Mouse (Mus musculus) heart, adult 18-20 months (tissue): ENCODE measurements around the gene Jup. TPM values are rescaled to one million over a fixed set of nuclear protein-coding genes. Genes with fewer than 3 reads are reported as not detected.
"Not testable (repeated sequence)": the region's sequence is repeated elsewhere in the genome, so short reads cannot be mapped to it uniquely, and the experiment has no call there.

ENCODE experiments used
- DNase-seq, 2 experiments: peaks; one replicate each; pipeline ENCODE4 v3.0.0; 2021 to 2022; ENCODE audit warnings: mixed read lengths in 1 of 2
- total RNA-seq, 2 experiments: library from RNA; stranded (reverse); gene quantifications; 2 replicates each; pipeline ENCODE4 v1.2.3; 2021

Gene Jup
- total RNA-seq, 2 experiments from 2014 or later, result 208 to 239 TPM

DNA sequence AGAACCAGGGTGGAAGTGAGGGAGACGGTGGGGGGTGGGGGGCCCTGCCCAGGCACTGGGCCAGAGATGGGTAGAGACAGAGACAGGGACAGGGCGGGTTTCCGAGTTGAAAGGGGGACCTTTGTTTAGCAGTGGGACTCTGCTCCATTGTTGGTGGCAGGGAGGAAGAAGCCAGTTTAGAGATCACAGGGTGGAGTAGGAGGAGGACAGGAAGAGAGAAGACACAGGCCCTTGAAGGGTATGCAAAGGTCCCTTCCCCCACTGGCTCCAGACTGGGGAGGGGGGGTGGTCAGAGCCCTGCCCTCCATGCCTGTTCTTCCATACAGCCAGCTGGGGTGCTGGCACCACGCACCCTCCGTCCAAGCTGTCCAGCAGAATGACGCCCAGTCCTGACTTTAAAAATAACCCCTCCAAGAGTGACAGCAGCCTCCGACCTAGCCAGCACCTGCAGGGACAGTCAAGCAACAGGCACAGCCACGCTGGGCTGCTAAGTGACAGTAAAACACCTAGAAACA lies 7.6 kb downstream of the Jup start:
- DNase-seq, result peak; percentile 79 to 84

DNA sequence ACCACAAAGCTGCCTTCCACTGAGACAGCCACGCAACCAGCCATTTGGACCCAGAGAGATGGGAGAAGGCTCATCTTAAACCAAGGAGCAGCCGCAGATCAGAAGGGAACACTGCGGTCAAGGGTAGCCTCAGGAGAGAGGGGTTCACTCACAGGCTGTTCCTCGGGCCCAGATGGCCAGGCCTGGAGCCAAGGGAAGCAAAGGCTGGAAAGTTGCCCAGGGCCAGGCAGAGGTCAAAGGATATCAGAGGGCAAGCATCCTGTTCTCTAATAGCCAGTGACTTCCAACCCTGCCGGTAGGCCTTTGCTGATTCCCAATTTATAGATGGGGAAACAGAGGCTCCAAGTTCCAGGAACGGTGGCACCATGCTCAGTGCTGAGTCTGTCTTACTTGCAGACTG lies 9.0 kb downstream of the Jup start:
- DNase-seq, result peak; percentile 91 to 92

DNA sequence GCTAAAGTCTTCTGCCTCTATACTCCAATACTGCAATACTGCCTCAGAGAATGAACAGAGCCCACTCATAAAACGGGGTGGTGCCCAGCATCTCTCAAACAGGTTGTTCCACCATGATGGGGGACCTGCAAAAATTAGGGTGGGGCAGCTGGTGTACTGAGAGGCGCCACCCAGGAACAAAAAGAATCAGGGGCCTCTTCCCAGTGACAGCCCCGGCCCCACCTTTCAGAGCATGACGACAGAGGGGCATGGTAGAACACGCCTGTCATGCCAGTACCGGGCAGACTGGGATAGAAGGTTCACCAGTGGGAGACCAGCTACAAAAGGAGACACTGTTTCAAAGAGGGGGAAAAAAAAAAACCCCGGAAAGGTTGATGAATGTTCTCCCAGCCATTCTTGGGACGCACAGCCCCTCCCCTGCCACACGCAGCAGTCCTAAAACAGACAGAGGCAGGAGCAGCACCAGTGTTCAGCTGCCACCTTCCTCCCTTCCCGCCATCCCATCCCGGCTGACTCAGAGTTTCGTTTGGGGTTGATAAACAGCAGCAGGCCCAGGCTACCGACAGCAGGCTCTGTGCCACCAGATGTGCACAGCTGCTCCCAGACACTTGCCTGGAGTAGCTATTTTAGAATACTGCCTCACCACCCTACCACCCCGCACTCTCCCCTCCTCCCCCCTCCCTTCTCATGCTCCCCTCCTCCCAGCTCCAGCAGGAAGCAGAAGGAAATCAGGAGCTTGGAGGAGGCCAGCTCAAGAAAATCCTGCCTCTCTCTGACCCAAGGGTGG lies 9.8 kb downstream of the Jup start:
- peak; percentile 87 to 93 for DNase-seq

DNA sequence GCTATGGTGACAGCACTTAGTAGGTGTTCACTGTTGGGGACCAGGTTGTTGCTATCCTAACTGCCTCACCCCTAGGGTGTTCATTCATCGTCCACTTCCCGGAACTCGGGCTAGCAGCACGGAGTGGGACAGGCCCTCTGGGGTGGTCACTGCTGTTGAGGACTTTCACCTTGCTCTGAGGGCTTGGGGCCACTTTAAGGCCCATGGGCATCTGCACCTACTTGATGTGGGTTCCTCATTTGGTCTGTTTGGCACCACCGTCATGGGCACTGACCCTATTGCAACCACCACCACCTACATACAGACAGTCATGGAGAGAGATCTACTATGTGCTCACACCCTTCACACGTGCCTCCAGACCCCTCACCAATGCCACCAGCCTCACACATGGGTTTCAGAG lies 10.5 kb downstream of the Jup start:
- no peak for DNase-seq

DNA sequence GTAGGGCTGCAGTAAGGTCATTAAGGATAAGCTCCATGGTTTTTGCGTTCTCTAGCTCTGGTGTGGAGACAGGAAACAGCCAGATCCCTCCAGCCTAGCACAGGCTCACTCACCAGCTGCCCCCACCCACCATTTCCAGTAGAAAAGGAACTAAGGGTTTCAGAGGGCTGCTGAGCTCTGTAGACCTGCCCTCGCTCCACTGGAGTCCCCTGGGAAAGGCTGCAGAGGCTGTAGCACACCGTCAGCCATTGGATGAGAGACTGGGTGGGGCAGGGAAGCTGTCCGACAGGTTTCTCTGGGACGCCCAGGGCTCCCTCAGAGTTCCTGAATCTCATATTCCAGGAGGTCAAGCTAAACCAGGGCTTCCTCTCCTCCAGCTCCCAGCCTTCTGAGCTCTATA lies 11.0 kb downstream of the Jup start:
- DNase-seq, result peak; percentile 50 to 59

DNA sequence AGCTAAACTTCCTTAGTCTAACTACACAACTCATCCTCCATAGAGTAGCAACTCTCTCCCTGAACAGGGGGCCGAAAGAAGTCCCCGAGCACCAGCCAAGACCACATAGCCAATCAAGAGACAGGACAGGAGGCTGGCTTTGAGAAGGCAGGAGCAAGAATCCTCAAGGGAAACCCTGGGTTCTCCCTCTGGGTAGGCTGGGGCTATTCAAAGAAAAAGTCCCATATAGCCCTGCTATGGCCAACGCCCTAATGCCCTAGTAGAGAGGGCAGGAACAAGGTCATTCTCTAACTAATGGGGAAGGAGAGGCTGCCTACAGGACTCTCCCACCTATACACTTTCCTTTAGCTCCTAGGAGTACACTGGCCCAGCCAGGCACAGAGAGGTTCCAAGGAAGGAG lies 12.5 kb downstream of the Jup start:
- no peak for DNase-seq

DNA sequence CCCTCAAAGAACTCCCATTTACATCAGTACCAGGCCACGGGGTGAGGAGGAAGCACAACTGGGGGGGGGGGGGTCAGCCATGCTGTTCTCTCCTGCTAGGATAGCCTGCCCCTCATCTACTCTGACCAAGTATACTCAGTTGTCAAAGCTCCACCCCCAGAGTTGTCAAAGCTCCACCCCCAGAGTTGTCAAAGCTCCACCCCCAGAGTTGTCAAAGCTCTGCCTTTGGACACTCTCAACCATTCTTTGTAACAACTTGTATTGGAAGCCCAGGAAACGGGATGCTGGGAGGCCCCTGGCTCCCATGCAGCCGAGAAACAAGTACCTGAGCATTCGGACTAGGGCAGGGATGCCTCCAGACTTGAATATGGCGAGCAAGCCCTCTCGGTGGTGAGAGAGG lies 14.9 kb downstream of the Jup start:
- DNase-seq, result no peak

DNA sequence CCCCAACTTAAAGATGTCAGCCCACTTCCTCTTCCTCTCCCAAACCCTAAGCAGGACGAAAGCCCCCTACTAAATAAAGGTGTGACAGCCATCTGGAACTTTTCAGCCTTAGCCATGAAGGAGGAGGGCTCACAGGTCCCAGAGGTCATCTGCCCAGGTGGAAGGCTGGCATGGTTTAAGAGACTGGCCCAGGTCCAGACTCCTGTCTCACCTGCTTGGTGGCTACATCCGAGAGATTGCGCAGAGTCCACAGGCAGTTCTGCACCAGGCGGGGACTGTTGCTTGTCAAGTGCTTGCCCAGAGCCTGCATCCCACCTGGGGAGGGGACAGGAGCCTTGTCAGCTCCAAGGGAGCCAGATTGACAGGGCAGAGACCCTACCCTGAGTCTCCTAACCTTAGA lies 18.3 kb downstream of the Jup start:
- no peak for DNase-seq

DNA sequence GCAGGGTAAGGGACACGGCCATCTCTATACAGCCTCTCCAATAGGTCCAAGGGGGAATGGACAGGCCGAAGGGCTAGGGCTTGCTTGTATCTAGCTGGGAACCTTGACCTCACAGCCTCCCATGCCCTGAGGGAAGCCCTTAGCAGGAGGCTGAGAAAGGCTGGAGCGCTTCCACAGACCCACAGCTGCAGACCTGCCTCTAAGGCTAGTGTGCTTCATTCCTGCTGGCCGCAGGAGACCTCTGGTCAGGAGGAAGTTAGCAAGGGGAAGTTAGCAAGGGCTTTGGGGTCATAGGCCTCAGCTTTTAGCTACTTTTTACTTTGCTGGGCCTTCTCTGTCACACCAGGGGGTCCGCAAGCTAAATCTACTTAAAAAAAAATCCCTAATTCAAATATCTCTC lies 19.1 kb downstream of the Jup start:
- DNase-seq, result no peak

DNA sequence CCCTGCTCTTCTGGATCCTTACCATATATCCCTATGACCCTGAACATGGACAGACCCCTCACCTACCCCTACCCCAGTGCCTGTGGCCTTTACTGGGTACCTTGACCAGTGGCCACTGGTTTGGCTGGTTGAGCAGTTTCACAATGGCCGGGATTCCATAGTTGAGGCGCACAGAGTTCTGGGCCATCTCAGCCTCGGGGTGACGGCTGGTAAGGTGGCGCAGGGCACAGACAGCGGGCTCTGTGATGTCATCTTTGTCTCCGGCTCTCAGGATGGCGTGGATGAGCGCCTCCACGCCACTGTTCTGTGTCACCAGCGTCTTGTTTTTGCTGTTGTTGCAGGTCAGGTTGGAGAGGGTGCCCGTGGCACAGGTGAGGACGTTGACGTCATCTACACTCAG lies 19.6 kb downstream of the Jup start:
- DNase-seq, result no peak

DNA sequence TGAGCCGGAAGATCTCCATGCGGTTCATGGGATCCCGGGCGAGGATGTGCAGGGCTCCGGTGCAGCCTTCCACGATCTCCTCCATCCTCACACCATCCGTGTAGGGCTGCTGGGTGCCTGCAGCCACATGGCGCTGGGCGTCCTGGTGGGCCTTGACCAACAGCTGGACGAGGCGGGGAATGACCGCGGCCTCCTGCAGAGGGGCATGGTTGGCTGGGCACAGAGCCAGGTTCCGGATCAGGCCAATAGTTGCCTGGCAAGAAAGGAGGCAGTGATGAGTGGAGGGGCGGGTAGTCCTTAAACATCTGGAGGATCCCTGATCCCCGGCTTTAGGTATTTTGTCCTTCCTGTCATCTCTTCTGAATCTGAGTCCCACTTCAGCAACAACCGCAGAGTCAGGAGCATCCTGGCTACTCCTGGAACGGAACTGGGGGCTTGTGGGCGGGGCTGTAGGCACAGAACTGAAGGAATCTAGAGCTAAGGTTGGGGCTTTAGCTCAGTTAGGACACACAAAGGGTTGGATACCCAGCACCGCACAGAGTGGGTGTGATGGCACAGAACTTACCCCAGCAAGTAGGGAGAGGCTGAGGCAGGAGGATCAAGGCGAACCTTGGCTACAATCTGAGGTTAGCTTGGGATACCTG lies 20.7 kb downstream of the Jup start:
- DNase-seq, result no peak

DNA sequence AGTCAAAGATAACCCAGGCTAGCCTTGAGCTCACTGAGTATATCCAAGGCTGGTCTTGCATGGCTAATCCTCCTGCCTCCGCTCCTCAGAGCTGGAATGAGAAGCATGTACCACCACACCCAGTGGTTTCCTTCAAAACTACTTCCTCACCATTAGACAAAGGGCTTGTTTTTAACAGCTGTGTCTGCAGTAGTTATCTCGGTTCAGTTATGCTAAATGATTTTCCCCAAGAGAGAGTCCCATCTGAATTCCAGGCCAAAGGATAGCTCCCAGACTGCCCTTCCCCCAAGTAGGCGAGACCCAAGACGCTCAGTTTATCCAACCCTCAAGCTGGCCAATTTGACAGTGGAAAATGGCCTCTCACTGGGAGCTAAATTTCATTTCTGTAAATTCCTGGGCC lies 21.6 kb downstream of the Jup start:
- peak in 1 of 2 experiments; percentile 67 for DNase-seq

DNA sequence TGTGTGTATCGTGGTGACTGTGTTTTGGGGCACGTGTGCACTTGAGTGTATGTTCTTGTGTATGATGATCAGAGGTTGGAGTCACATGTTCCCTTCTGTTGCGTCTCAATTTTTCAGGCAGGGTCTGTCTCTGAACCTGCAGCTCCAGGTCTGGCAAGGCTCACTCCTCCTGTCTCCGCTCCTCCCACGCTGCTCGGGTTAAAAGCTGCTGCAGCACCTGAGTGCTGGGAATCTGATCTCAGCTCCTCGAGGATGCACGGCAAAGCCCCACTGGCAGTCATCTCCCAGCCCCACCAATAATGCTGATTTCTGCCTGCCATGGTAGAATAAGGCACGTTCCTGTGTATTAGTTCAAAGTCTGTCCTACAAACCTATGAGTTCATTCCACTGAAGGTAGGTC lies 22.4 kb downstream of the Jup start:
- DNase-seq, result no peak

DNA sequence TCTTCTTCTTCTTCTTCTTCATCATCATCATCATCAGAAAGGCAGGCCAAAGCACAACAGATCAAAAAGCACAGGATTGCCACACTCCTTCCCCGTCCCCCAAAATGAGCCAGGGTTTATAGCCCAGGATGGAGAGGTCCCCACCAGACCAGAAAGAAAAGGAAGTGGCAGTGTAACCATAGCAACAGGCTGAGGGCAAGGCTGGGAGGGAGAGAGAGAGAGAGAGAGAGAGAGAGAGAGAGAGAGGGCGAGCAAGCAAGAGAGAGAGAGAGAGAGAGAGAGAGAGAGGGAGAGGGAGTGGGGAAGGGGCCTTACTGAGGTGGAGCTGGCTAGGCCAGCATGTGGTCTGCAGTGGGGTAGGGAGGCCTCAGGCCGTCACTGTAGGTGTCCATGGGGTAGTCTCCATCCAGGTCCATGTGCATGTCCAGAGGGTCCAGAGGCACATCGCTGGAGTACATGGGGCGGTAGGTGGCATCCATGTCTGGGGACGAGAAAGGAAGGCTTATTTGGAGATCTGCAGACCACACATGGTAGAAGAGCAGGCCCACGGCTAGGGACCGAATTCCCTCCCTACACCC lies 25.5 kb downstream of the Jup start:
- DNase-seq, result no peak

DNA sequence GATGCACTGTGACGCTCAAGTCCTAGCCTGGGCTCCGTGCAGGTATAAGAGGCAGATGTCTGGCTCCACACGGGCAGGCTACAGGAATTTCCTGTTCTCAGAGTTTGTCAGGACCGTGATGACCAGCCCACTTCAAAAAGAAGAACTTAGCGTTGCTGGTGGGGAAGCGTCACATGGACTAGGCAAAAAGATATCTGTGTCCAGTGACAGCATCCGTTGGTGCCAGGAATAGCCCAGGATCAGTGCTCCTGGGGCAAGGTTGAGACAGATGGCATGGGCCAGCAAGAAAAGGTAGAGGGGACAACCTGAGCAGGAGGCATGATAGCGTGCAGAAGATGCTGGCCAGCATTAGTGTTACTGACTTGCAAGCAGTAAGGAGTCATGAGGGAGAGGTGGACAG lies 27.7 kb downstream of the Jup start:
- DNase-seq, result peak in 1 of 2 experiments; percentile 31

DNA sequence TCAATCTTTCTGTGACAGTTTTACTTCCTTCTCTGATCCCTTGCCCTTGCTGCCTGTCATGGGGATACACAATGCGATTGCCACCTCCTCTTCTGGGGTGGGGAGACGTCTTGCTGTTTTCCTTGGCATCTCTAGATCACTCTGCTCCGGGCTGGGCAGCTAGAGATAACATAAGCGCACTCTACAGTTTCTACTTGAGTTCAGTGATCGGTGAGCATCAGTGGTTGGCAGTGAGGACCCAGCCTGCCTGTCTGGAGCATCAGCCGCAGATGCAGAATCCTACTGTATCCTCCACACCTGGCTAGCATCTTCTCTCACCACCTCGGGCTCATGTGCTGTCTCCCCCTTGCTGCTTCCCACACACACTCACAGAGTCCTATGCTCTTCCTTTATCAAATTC lies 28.4 kb downstream of the Jup start:
- no peak for DNase-seq

DNA sequence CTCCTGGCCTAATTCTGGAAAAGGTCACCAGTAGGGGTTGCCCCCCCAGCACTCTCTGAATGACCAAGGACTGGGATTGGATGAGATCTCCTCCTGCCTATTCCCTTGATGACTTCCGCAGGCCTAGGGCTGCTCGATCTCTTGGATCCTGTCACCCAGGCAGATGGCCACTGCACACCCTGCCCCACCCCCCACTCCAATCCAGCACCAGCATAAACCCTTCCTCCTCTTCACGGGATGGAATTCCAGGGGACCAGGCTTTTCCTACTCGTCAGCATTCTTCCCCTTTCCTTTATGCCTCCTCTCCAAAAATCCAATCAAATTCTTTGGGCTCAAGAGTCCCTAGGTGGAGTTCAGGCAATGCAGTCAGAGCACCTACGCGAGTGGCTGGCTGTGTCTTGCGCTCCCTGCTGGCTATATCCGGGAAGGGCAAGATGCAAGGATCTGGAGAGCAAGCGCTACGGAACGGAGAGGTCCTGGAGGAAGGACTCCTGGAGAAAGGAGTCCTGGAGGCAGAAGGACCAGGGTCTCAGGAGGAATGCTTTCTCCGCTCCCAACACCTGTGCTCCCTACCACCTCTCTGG lies 34.5 kb downstream of the Jup start:
- peak; percentile 70 to 85 for DNase-seq

DNA sequence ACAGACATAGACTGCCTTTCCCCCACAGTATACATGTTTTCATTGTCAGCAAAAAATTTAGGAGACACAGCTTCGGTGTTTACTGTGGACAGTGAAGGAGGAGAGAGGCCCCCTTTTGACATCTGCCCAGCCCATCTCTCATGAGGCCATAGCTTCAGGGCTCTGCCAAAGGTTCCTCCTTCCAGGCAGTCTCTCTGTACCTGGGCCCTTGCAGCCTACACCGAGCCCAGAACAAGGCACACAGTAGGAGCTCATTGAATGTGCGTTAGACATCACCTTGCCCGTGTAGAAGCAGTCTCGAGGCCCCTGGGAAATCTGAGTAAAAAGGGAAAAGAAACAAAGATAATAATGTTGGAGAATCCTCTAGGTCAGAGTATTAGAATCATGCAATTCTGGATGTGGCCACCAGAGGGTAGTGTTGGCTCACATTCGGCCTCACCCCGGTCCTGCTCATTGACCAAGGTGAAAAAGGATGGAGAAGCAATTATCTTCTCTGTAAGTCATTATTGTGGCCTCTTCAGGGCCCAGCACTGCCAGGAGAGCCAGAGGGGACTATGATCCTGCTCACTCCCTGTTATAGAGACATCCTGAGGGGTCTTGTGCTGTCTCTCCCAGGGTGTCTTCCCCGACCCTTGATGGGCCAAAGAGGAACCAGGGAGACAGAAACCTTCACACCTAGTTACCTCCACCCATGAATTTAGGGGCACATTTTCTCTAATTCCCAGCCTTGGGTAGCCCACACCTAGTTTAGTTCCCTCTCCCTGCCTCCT lies 35.2 kb downstream of the Jup start:
- peak; percentile 74 to 90 for DNase-seq

DNA sequence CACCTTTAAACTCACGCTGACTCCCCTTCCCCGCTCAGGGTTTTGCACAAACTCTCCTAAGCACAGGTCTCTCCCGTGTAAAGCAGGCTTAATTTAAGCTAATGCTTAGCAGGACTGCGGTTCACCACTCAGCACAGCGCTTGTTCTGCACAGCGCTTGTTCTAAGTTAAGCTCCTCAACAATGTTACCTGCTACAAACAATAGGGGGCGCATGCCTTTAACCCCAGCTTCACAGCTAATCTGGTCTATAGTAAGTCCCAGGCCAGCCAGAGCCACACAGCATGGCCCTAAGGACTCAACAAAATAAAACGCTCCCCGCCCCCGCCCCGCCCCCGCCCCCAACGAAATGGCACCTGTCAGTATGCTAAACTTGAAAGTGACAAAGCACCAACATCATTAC lies 36.5 kb downstream of the Jup start:
- DNase-seq, result not testable (repeated sequence)

DNA sequence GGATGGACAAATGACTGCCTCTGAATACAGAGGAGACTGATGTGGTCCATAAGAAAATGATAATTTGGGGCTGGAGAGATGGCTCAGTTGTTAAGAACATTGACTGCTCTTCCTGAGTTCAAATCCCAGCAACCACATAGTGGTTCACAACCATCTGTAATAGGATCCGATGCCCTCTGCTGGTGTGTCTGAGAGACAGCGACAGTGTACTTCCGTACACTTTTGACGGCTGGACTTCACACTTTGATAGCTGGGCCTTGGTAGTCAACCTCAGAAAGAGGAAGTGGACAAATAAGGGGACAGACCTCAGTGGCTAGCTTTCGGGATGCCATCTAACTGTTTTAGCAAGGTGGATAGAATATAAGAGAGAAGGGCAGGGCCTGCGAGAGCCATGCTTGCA lies 37.4 kb downstream of the Jup start:
- DNase-seq, result peak in 1 of 2 experiments; percentile 3

DNA sequence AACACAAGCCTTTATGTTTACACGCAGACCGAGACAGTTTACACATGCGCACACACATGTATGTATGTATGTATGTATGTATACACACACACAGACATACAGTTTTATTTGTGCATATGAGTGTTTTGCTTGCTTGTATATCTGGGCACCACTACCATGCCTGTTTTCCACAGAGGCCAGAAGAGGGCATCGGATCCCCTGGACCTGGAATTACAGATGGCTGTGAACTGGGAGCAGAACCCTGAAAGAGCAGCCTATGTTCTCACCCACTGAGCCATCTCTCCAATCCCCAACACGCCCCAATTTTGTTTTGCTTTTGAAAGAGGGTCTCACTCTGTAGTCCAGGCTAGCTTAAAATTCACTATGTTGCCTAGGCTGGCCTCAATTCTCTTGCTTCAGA lies 40.2 kb downstream of the Jup start:
- DNase-seq, result no peak

DNA sequence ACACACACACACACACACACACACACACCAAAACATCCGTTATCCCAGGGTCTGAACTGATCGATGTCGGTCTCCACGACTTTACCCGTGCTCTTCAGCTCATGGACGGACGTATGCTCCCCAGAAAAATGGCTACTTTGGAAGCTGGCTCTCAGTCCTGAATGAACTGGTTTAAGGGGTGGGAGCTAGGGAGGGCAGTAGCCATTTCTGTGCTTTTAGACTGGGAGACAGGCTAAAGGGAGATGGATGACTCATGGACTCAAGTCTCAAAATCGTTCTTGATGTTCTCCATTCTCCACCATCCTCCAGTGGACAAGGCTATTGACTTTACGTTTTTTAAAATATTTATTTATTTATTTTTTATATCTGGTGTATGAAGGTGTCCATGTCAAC lies 40.7 kb downstream of the Jup start:
- no peak for DNase-seq
